Mouse (Mus musculus) liver, embryonic 14.5 days (tissue): ENCODE measurements around the gene Sulf2.

ENCODE experiments used
- CTCF ChIP-seq: IDR thresholded peaks from 2 replicates; pipeline ENCODE4 v1.5.1; 2016; ENCODE audit warnings: antibody characterized with exemption, low read depth, control low read depth
- EP300 ChIP-seq: IDR thresholded peaks from 2 replicates; pipeline ENCODE4 v1.6.1; 2016; ENCODE audit warnings: antibody characterized with exemption, low read depth

- TF ChIP-seq CTCF: no peak
- no peak for TF ChIP-seq EP300
Measured at GRCm38 (mm10) chr2:166039681-166040080, 115.8 kb downstream of the Sulf2 start.
